Mouse (Mus musculus) spleen, postnatal 4 days (tissue): ENCODE results near the gene Acsm2.
A peak's percentile ranks its signal among the peaks of the same experiment; 100 is the strongest.
"Not testable (repeated sequence)": the region's sequence is repeated elsewhere in the genome, so short reads cannot be mapped to it uniquely, and the experiment has no call there.

ENCODE experiments used
- DNase-seq, 2 experiments: peaks; one replicate each; pipeline ENCODE4 v3.0.0; 2022; ENCODE audit warnings: low spot score in 2 of 2

The Acsm2 gene

DNA sequence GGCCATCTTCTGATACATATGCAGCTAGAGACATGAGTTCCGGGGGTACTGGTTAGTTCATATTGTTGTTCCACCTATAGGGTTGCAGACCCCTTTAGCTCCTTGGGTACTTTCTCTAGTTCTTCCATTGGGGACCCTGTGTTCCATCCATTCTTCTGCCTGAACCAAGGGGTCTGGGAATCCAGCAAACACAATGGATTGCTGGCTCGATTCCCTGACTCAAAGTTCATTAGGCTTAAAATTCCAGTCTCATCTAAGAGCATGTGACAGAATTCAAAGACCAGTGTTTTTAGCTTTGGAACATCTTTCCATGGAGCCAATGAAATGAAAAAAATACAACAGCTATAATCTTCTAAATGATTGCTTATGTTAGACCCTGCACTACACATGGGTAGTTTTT is 8.3 kb downstream of the Acsm2 start:
- DNase-seq: not testable (repeated sequence)

DNA sequence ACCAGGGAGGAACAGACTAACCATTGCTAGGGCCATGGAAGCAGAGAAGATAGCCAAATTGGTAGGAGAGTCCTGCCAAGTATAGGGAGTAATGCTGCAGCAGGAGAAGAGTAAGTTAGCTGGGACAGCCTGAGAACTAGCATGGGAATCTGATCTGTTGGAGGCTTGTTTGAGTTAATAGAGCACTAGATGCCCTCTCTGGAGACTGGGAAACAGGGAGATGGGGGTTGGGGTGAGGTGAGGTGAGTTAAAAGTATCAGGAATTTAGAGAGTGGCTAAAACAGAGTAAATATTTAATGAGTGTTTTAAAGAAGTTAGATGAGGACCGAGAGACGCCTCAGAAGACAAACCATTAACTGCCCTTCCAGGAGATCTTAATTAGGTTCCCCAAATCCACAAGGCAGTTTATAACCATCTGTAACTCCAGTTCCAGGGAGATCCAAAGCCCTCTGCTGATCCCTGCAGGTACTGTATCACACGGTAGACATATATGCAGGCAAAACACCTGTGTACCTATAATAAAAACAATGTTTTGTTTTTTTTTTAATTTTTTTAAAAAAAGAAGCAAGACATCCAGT is 40.5 kb downstream of the Acsm2 start:
- DNase-seq: no peak

DNA sequence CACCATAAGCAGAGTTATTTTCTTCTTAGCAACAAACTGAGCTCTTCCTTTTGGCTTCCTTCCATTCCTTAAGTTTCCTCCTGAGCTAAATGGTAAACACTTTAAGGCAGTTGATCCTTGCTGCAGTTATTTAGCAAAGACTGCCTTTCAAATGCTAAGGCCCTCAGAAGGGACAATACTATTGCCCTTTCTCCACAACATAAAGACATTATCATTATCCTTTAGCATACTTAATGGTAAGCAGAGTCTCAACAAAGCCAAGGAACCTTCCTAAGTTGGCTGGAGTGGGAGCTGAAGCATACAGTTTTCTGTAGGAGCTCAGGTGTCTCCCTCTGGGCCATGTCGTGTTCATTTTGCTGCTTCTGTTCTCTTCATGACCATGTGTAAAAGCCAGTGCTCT is 41.2 kb downstream of the Acsm2 start:
- no peak for DNase-seq

DNA sequence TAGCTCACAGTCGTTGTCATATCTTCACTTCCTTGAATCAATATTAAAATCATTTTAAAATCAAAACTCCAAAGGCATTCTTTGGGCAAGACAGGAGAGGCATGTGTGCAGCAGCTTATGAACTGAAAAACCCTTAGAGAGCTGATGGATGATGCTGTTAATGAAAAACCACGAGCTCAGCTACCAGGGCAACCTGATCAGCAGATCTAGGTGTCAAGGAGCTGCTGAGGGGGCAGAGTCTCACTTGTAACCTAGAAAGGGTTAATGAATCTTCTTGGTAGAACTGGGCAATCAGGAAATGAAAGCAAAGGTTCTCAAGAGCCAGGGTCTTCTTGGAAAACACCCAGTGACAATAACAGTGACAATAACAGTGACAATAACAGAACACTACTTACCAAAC is 42.4 kb downstream of the Acsm2 start:
- no peak for DNase-seq

DNA sequence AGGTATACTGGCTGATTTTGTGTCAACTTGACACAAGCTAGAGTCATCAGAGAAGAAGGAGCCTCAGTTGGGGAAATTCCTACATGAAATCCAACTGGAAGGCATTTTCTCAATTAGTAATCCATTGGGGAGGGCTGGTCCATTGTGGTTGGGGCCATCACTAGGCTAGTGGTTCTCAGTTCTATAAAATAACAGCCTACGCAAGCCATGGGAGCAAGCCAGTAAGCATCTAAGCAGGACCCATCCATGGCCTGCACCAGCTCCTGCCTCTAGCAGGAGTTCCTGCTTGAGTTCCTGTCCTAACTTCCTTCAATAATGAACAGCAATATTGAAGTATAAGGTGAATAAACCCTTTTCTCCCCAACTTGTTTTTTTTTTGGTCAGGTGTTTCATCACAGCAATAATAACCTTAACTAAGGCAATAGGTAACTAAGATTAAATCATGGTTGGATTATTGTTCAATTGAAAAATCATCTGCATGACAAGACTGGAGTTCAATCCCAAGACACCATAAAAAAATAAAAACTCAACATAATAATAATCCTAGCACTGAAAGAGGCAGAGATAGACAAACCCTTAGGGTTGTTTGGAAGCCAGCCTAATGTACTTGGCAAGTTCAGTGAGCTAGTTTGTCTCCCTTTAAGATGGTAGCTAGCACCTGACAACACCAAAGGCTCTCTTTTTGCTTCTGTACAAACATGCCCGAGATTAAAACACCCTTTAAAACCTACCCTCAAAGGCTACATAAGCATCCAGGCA is 47.2 kb downstream of the Acsm2 start:
- DNase-seq: peak in 1 of 2 experiments; percentile 22

DNA sequence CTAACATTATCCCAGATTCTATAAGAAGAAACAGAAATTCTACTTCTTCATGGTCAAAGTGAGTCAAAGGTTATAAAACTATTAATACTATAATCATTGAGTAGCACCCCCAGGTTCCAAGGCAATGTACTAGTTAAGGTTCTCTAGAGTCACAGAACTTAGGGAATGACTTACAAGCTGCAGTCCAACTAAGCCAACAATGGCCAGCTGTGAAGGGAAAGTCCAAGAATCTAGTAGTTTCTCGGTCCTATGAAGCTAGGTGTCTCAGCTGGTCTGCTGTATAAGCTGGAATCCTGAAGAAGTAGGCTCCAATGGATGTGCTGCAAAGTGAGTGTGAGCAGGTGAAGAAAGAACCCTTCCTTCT is 47.8 kb downstream of the Acsm2 start:
- DNase-seq: peak in 1 of 2 experiments; percentile 28

DNA sequence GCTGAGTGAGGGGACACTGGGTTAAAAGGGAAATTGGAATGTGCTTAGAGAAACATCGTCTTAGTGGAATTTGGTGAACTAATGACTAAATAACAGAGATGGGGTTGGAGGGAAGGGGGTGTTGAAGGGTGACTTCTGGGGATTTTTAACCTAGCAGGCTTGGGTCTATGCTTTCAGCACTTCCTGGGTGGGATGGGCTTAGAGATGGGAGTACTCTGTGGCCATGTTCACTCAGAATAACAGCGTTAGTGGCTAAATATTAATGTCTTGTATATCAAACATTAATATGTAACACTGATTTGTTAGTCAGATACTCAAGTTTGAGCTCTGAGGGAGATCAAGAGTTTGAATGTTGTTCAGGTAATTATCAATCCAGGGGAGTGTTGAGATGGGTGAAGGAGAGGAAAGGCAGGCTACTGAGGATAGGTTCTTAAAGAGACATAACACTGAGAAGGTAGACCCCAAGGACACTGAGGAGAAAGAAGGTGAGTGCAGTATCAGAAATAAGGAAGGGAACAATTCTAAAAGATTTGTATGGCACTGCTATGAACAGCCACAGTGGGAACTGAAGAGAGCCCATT is 50.9 kb downstream of the Acsm2 start:
- DNase-seq: no peak

DNA sequence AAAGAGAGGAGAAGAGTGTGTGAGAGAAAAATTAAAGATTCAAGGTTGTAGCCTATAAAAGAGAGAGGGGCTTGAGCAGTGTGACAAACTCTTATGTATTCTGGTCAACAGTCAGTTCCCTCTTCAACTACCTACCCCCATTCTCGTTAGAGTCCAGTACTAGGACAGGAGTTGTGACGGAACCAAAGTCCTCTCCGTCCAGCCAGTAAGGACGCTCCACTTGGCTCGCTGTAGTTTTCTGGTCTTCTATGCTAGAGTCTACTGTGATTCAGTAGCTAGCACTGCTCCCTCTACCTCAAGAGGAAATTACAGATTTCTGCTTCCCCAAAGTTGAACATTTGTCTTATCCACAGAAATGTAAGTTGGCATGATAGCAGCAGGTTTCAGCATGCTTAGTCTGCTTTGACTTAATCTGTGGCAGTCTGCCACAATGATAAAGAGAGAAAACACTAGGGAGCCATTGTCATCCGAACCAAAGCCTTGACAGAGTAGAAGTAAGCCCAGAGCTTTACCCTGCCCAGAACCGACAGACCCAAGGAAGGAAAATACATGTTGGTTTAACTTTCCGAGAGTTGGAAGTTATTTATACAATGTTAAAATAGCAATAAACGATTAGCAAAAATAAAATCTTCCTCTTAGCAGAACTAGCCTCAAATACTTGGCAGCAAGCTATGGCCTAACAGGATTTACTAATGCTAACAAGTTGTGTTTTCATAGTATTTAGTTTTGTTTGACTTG is 52.0 kb downstream of the Acsm2 start:
- DNase-seq: no peak

DNA sequence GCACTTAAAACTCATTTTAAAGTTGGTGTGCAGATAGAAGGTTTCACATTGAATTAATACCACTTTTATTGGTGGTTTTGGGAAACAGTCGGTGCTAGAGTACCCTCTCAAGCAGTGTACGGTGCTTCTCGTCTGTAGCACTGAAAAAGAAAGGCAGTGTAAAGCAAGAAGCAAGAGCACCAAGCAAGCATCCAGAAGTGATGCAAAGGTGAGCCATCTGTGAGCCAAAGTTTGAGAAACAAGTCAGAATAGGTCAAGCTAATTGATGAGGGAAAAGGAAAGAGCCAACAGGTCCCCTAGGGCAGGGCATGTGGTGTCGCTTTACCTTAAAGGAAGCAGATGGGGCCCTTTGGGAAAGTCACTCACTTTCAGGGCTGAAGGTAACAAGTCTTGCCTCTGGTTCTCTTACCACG is 52.5 kb downstream of the Acsm2 start, which contains the start of gene Acsm1:
Acsm1 (plus strand) TSS at position 363 of the 413 bp plus-strand sequence.
- no peak for DNase-seq

DNA sequence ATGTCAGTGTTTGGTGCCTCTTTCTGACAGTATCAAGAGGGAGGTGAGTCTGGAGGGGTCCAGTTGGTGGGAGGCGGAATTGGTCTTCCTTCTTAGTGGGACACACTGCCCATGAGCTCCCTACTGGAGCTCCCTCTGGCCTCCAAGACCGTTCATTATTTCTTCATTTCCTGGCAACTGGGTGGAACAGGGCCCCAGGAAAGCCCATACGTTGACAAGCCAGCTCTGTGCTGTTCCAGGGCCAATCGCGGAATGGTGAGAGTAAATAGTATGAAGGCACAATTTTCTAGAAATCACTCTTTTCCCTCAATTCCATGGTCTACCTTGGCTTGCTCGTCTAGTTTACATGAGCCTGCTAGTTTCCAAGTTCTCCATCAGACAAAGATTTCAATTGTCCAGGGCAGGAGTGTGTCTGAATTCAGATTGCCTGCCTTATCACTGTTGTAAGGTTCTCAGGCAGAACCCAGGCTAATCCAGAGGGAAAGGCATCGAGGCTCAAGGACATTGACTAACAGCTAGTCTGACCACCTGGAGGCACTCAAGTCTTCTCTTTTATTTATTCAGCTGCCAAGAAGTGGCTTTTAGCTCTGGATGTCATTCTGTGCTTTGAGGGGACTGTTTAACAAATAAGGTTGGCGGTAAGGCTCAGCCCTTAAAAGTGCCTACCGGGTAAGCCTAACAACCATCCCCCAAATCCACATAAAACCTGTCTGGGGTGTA is 53.8 kb downstream of the Acsm2 start:
- DNase-seq: no peak

DNA sequence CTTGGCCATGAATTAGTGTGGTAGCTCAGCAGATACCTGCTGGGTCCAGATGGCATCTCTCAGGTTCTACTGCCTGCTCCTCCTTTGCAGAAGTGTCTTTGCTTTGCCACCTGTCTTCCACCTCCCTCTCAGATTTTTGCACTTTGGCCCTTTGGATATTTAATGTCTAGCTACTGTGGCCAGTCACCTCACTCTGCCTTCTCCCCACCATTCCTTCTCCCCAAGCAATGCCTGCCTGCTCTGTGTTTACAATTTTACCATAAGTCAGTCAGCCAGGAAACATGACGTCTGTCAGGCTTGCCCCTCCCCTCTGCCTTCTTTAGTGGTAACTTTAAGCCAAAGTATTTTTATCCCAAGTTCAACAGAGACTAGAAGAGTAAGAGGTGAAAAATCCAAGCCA is 62.4 kb downstream of the Acsm2 start:
- DNase-seq: no peak

DNA sequence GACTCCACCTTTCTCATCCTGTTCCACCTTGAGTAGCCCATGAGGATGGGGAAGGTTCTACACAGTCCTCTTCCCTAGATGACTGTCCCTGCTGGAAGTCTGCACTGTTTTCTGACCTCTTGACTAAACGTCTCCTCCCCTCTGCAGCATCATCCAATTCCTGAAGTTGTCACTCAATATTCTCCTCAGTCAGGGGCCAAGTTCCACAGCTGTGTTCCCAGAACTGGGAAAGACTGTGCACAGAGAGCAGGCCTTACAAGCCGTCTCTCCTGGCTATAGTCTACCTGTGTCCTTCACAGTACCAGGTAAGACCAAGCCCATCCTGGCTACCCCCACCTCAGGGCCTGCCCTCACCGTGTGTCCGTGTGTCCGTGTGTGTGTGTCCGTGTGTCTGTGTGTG is 63.5 kb downstream of the Acsm2 start:
- DNase-seq: peak in 1 of 2 experiments; percentile 38

DNA sequence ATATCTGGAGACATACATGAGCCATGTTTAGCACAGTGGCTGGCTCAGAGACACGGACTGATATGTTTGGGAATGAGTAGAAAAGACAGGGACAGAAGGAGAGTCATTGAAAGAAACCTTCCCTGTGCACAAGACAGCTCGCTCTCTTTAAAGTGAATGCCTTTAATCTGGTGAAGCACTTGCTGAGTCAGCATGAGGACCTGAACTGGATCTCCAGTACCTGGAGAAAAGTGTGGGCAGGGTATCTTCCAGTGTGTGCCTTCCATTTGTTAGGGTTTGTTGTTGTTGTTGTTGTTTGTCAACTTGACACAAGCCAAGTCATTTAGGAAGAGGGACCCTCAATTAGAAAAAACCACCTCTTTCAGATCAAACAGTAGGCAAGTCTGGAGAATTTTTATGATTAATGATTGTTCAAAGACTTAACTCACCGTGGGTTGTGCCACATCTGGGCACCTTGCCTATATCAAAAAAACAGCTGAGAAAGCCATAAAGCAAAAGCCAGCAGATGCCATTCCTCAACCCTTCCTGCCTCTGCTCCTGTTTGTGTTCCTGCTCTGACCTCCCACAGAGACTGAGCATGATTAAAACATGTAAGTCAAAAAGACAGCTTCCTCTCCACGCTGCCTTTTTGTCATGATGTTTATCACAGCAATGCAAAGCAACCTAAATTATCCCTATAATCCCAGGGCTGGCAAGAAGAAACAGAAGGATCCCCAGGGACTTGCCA is 64.2 kb downstream of the Acsm2 start:
- DNase-seq: peak in 1 of 2 experiments; percentile 22

DNA sequence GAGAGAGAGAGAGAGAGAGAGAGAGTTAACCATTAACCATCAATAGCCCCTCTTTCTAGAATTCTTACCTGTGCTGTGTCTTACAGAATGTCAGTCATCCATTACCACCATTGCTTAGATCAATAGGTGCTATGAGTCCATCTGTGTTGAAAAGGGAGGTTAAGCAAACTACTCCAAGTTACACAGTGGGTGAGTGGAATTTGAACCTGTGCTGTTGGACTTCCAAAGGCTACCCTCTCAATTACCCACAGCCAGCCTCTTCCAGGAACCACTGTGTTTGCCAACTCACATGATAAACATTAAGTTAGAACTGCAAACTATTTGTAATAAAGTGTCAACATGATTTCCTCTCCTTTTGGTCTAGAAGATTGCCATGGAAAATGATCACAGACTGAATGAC is 66.0 kb downstream of the Acsm2 start:
- no peak for DNase-seq

DNA sequence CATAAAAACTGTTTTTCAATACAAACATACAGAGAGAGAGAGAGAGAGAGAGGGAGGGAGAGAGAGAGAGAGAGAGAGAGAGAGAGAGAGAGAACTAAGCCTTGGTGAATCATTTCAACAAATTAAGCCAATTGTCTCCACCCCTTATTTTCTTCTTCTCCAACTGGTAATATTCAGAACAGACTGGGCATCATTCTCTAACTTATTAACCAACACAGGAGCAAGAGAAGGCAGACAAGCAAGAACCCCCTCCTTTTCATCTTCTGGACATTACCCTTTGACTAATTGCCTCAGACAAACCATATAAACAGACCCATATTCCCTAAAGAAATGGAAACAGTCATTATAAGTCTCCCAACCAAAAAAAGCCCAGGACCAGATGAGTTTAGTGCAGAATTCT is 84.6 kb downstream of the Acsm2 start:
- no peak for DNase-seq

DNA sequence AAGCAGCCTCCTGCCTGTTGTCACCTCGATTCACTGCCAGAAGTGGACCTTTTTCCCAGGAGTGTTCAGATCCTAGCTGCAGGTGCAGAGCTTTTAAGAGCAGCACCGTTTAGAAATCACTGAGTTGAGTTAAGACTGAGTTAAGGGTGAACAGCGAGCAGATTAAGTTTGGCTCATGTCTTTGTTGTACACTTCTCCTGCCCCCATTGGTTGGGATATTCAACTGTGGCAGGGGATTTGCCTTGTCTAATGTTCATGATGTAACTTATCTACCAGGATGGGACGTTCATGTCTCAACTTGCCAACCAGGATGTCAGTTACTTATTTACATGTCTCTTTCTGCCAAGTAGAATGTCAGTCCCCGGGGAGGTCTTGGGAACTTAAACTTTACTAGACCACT is 88.2 kb downstream of the Acsm2 start:
- peak in 1 of 2 experiments; percentile 29 for DNase-seq
